Mouse (Mus musculus) E14TG2a.4 (cell line): ENCODE data around the gene Plcl2.

Experiments
- H3K27me3 ChIP-seq: 2 replicates; pipeline ENCODE4 v1.6.1; 2014; ENCODE audit warnings: low read length, control low read depth; ENCODE audit not compliant: insufficient read depth
- H3K36me3 ChIP-seq: 2 replicates; pipeline ENCODE4 v1.6.1; 2014; ENCODE audit warnings: low read length, control low read depth; ENCODE audit not compliant: insufficient read depth
- H3K4me1 ChIP-seq: replicated peaks from 2 replicates; pipeline ENCODE4 v1.6.1; 2014; ENCODE audit warnings: low read depth, low read length, control low read depth
- H3K4me3 ChIP-seq: replicated peaks from 2 replicates; pipeline ENCODE4 v1.5.1; 2014; ENCODE audit warnings: mild to moderate bottlenecking, low read length
- H3K9me3 ChIP-seq: 2 replicates; pipeline ENCODE4 v1.6.1; 2014; ENCODE audit warnings: low read length, control low read depth
- CTCF ChIP-seq: conservative IDR thresholded peaks from 2 replicates; pipeline ENCODE4 v1.5.1; 2014; ENCODE audit warnings: low read length
- NANOG ChIP-seq: IDR thresholded peaks from 2 replicates; pipeline ENCODE4 v1.6.1; 2014; ENCODE audit warnings: borderline replicate concordance, low read length, mixed read lengths
- POU5F1 ChIP-seq: IDR thresholded peaks from 2 replicates; pipeline ENCODE4 v1.6.1; 2014; ENCODE audit warnings: low read length, borderline replicate concordance

The Plcl2 gene

GRCm38 (mm10) chr17:50648757-50649419, 139.7 kb downstream of the Plcl2 start:
- H3K9me3 ChIP-seq: peaks cover 53% of the 10 kb centered on the region
- peaks cover 4% of the 10 kb centered on the region; the same call in 1 of the 2 replicates for H3K4me1 ChIP-seq
- no peak for TF ChIP-seq NANOG
- TF ChIP-seq CTCF: no peak
- no peak for TF ChIP-seq POU5F1
- H3K27me3 ChIP-seq: no peaks in the 10 kb centered on the region
- H3K36me3 ChIP-seq: no peaks in the 10 kb centered on the region
- H3K4me3 ChIP-seq: no peak overlapping the region

DNA sequence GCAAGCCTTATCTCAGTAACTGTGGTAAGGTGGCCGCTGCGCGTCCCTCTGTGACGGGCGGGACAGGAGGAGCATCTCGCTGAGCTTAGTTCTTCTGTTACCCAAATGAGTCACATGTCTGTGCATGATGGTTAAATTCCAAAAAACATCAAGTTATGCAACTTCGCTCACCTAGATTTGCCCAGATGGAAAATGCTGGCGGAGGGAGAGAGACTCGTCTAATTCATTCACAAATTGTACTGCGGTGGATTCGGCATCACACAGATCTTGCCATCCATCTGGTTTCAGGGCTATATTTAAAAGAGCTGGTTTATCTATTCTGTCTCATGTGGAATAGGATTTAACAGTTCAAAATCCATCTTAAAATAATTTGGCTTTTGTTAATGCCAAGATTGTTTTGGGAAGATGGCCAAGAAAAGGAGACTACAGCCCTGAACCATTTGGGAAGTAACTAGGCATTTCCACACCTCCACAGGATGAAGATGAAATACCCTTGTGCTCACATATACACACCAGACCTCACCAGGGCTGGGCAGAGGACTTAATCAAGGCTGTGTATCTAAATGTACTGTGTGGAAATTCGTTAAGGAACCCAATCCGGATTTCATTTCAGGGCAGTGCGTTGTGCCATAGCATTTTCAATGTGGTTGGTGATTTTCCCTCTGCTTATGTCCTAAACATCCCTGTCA, 141.5 kb downstream of the Plcl2 start:
- Histone ChIP-seq H3K4me3 (no peak overlapping the region), H3K36me3 (no peaks in the 10 kb centered on the region), H3K4me1 (no peaks in the 10 kb centered on the region), H3K9me3 (peaks cover 53% of the 10 kb centered on the region), H3K27me3 (no peaks in the 10 kb centered on the region)
- TF ChIP-seq CTCF: no peak
- TF ChIP-seq NANOG: no peak
- no peak for TF ChIP-seq POU5F1

- TF ChIP-seq CTCF (no peak), POU5F1 (no peak), NANOG (no peak)
- H3K4me1 ChIP-seq: no peaks in the 10 kb centered on the region
- no peaks in the 10 kb centered on the region for H3K36me3 ChIP-seq
- H3K4me3 ChIP-seq: no peak overlapping the region
- H3K9me3 ChIP-seq: peaks cover 45% of the 10 kb centered on the region
- no peaks in the 10 kb centered on the region for H3K27me3 ChIP-seq
Measured at GRCm38 (mm10) chr17:50654741-50655415, 145.7 kb downstream of the Plcl2 start.

GRCm38 (mm10) chr17:50655416-50655776, 146.2 kb downstream of the Plcl2 start:
- Histone ChIP-seq H3K36me3 (no peaks in the 10 kb centered on the region), H3K27me3 (no peaks in the 10 kb centered on the region), H3K4me3 (no peak overlapping the region), H3K4me1 (no peaks in the 10 kb centered on the region), H3K9me3 (peaks cover 46% of the 10 kb centered on the region)
- TF ChIP-seq CTCF: no peak
- TF ChIP-seq POU5F1: no peak

DNA sequence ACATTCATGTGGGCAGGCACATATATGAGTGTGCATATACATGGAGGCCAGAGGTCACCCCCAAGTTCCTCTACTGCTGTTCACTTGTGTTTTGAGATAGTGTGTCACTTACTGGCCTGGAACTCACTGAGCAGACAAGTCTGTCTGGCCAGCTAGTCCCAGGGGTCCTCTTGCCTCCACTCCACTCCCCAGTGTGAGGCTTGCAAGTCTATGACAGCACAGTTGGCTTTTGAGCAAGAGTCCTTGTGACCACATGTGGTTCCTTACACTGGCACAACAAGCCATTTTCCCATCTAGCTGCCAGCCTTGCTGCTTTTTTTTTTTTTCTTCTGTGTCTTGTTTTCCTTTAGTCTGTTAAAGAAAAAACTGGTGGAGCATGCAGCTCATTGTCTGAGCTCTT, 148.1 kb downstream of the Plcl2 start:
- no peaks in the 10 kb centered on the region for H3K27me3 ChIP-seq
- H3K36me3 ChIP-seq: no peaks in the 10 kb centered on the region
- H3K4me3 ChIP-seq: no peak overlapping the region
- TF ChIP-seq CTCF (no peak), POU5F1 (no peak), NANOG (no peak)
- peaks cover 36% of the 10 kb centered on the region for H3K9me3 ChIP-seq
- no peaks in the 10 kb centered on the region for H3K4me1 ChIP-seq

DNA sequence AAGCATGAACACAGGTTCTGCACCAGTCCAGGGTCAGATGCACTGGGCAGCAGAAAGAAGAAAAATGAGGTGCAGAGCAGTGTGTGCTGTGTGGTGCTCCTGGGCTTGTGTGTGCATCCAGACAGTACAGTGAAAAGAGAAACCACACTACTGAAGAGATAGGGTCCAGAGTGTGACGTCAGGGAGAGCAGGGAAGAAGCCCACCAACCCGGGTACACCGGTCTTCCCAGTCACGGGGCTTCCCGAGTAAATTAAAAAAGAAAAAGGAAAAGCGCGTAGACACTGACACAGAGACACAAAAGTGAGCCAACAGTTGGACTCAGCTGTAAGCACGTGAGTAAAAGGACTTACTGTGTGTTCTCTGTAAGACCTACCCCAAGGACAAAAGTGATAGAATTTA, 149.7 kb downstream of the Plcl2 start:
- Histone ChIP-seq H3K27me3 (no peaks in the 10 kb centered on the region), H3K4me1 (no peaks in the 10 kb centered on the region), H3K9me3 (peaks cover 30% of the 10 kb centered on the region), H3K36me3 (no peaks in the 10 kb centered on the region), H3K4me3 (no peak overlapping the region)
- TF ChIP-seq NANOG: no peak
- no peak for TF ChIP-seq CTCF
- TF ChIP-seq POU5F1: no peak

DNA sequence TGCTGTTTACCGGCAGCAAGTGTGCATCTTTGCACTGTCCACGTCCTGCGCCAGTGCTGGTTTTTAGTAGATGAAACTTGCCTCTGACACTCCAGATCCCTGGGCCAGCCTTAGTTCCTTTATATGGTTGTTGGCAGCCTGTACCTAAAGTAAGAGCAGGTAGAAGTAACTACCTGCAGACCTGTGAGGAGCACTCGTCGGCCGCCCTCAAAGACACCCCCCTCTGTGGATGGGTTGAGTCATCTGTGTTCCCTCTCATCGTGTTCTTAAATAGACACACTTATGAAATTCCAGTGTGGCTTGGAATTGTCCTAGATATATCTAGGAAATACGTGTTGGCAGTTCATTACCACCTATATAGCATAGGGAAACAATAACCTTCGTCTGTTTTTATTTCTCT, 158.4 kb downstream of the Plcl2 start:
- Histone ChIP-seq H3K4me1 (no peaks in the 10 kb centered on the region), H3K36me3 (no peaks in the 10 kb centered on the region), H3K27me3 (no peaks in the 10 kb centered on the region), H3K4me3 (no peak overlapping the region), H3K9me3 (peaks cover 43% of the 10 kb centered on the region)
- no peak for TF ChIP-seq NANOG
- TF ChIP-seq CTCF: no peak
- TF ChIP-seq POU5F1: no peak

DNA sequence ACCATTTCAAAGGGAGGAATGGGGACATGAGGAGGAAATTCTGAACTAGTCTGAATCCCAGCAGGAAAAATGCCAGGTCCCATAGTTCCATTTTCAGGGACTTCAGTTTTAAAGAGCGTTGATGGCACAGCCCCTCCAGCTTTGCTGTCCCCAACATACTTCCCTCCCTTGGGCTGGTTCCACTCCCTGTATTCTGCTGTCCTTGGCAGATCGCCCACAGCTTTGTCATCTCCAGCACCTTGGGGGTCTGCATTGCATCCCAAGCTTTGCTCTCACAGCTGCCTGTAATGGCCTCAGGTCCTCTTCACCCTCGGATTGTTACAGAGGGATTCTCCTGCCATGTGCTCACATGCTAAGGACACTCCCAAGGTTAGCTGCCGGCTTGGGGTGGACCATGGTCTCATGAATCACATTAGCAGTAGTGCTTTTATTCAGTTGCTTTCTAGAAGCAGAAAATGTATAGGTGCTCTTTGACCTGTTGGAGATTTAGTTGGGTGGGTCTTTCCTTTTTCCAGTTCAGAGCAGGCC, 159.5 kb downstream of the Plcl2 start:
- no peaks in the 10 kb centered on the region for H3K4me1 ChIP-seq
- H3K9me3 ChIP-seq: peaks cover 43% of the 10 kb centered on the region
- H3K27me3 ChIP-seq: no peaks in the 10 kb centered on the region
- no peak overlapping the region for H3K4me3 ChIP-seq
- no peaks in the 10 kb centered on the region for H3K36me3 ChIP-seq
- no peak for TF ChIP-seq NANOG
- no peak for TF ChIP-seq POU5F1
- no peak for TF ChIP-seq CTCF
